Mouse (Mus musculus) adrenal gland, adult 2 months (tissue): ENCODE results near the gene Lmbr1. TPM values are rescaled to one million over a fixed set of nuclear protein-coding genes. Genes with fewer than 3 reads are reported as not detected.

Source experiments
- DNase-seq: peaks from one replicate; pipeline ENCODE4 v3.0.0; 2021
- microRNA-seq, 2 experiments: library from miRNA; unstranded; fragments of <30 nt; microRNA quantifications; one replicate each; pipeline ENCODE4 v1.2.0; 2021
- polyA plus RNA-seq: library from polyadenylated mRNA; depleted of rRNA; stranded (reverse); fragments of >200 nt; gene quantifications from 2 replicates; pipeline ENCODE4 v1.2.3, GENCODE M21; 2012; rRNA removed
- total RNA-seq, 2 experiments: library from RNA; stranded (reverse); gene quantifications; 2 replicates each; pipeline ENCODE4 v1.2.3; 2021

Lmbr1 gene
- total and polyA plus RNA-seq, 3 experiments = 2.3 to 12.0 (median 10.2) TPM

DNA sequence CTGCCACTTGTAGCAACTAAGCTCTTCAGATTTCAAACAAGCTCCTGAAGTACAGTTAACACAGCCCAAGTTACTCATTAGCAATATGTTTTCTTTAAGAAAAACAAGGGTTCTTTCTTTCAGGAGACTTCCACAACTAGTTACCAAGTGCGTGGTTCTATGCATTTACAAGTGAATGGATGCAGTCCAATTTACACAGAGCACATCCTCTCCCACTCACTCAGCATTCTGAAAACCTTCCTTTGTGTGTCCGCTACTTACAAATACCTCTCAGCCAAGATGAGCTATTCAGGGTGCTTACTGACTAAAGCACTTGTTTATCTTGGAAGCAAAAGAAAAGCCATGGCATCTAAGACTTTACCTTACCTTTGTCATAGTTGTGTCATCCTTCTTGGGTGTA, 124.3 kb downstream of the Lmbr1 start:
- no peak for DNase-seq

GRCm38 (mm10) chr5:29251496-29251873, 126.7 kb downstream of the Lmbr1 start:
- DNase-seq = no peak

DNA sequence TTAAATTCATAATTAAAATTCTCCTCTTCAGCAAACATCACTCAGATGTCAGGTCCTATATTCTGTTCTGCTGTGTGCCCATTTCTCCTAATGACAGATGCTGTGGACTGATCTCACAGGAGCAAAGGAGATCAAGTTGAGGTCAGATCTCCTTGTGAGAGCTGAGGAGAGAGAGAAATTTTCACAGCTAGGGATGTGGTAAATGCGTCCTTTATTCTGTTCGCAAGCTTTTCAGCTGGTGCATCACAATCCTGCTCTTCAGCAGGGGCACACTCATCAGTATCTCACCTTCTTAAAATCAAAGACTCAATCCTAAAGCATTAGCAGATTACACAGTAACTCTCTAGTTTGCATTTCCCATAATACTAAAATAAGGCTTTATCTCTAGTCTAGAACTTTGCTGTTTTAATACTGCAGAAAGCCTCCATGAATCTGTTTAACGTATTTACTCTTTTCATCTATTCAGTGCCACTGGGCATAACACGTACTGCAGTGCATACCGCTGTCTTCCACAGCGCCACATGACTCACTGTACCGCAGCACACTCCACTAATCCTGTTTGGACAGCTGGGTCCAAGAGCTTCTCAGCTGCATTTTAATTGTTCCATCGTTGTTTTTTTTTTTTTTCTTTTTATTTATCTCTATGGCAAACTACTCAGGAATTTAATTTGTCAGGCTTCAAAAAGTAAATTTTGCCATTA, 127.2 kb downstream of the Lmbr1 start:
- DNase-seq = no peak

- DNase-seq = no peak
Observed at GRCm38 (mm10) chr5:29244769-29245168, 133.4 kb downstream of the Lmbr1 start.

GRCm38 (mm10) chr5:29238379-29238778, 139.8 kb downstream of the Lmbr1 start:
- DNase-seq = no peak

DNA sequence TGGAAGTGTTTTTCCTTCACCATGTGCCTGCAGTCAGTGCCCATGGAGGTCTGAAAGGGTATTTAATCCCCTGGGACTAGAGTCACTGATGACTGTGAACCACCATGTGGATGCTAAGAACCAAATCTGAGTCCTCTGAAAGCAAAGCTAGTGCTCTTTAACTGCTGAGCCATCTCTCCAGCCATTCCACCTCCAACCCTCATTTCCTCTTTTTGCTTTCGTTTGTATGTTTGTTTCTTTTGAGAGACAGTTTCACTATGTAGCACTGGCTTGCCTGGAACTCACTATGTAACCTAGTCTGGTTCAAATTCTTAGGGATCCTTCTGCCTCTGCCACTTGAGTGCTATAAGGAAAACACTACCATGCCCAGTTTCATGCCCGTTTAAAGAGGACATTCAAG, 147.7 kb downstream of the Lmbr1 start:
- no peak for DNase-seq

DNA sequence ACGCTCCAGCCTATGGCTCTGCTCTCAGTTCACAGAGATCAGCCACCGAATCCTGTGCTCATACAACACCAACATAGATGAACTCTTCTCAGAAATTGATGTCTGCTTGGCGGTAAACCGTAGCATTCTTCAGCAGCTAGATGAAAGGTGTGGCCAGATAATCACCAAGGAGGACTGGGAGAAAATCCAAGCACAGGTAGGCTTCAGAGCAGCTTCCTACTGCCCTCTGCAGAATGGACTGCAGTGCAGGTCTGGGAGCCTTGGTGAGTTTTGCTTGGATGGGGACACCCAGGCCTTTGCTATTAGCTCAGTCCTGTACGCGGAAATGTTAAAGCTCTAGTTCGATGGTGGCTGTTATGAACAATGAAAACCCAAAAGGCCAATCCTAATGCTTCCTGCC, 154.1 kb downstream of the Lmbr1 start:
- DNase-seq = no peak

DNA sequence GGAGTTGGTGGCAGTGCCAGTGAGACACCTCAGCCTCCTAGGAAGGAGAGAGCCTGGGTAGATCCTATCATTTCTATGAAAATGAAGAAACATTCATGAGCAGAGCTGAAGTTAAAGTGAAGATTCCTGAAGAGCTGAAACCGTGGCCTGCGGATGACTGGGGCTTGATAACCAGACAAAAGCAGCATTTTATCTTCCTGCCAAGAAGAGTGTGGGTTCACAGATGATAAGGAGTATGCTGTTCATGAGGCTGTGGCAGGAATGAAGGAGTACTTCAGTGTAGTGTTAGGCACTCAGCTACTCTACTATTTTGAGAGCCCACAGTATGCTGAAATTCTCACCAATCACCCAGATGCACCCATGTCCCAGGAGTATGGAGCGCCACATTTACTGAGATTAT, 160.2 kb downstream of the Lmbr1 start:
- no peak for DNase-seq

DNA sequence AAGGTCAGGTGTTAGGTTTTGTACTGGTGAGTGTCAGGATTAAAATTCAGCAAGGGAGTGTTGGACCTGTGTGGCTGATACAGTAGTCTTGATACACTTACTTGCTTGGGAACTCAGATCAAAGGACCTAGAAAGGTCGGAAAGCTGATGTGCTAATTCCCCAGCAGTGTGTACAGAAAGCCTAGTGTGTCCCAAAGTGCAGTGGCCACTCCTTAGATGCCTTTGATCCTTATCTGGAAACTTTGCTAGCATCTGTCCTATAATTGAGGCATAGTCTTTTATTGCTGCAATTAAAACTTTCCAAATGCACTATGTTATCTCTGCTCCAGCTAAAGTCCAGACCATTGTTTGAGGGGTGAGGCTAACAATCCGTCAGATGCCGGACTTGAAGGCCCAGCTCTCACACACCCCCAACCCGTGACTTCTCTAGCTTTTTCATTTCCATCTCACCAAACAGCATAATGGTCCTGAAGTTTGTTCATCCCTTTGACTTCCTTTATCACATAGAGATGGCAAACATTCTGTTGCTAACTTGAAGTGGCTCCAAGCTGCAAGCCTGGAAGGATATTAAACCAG, 166.1 kb downstream of the Lmbr1 start:
- no peak for DNase-seq

- no peak for DNase-seq
Observed at GRCm38 (mm10) chr5:29205690-29206089, 172.5 kb downstream of the Lmbr1 start.

DNA sequence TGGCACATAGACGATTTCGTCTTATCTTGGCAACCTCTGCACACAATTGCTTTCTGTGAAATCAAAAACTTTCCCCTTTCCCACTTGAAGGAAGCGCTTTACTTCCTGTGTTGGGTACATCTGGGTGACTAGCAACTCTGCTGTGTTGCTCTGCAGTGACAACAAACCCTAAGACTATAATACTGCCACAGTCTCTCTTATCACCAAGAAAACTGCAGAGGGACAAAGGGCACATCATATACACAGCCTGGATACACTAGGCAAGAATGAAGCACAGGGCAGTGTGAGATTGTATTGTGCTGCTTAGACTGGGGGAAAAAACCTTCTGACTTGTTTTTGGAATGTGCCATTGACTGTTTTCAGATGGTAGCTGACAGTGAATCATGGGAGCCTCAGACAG, 178.3 kb downstream of the Lmbr1 start:
- no peak for DNase-seq

- no peak for DNase-seq
Observed at GRCm38 (mm10) chr5:29198960-29199488, 179.2 kb downstream of the Lmbr1 start.

DNA sequence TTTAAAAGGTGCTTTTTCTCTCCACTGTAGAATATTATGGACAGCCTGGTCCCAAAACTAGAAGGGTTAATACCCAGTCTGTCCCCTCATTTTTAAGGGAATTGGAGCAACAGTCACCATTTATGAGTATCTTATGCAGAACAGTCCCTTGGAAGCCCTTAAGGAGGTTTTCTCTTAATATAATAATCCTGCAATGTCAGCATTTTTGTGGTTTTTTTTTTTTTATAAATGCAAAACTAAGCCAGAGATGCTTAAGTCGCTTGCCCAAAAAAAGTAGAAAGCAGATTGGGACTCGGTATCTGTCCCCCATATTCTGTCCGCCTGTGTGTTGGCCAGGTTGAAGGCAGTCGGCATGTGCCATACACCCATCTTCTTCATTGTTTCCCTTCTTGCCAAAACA, 181.0 kb downstream of the Lmbr1 start:
- no peak for DNase-seq

GRCm38 (mm10) chr5:29196264-29196658, 181.9 kb downstream of the Lmbr1 start:
- no peak for DNase-seq

GRCm38 (mm10) chr5:29195570-29196263, 182.5 kb downstream of the Lmbr1 start, which contains the start of gene Rnf32:
Rnf32 (plus strand) TSS chr5:29195992.
- DNase-seq = peak; percentile 92

GRCm38 (mm10) chr5:29195231-29195569, 183.0 kb downstream of the Lmbr1 start:
- no peak for DNase-seq

DNA sequence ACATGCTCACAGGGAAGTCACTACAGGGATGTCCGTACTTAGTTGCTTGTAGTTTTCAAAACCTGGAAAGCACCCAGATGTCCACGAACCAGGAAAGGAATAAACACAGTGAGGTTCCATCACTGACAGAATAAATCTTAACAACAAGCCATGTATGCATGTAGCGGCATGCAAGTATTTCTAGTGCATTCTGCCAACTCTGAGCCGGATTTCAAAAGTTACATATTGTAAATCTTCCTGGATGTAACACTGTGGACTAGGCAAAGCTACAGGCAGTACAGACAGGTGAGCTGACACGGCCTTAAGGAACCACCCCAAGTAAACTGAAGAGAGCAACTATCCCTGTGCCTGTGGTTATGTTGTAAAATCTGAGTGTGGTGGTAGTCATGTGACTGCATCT, 191.4 kb downstream of the Lmbr1 start:
- no peak for DNase-seq

Small RNA genes within 50 kb of the gene (microRNA-seq; reads per million reads assigned to microRNA genes)
- 0 reads per million in 2 experiments for gene Gm23801

Other genes starting within 250 kb of the Lmbr1 start
- gene Rnf32, start 182.4 kb downstream of the Lmbr1 start, total RNA-seq = 1 to 10 TPM; 4.7 to 5.4 TPM
- 1.6 and 2.2 TPM in 2 replicates for gene Rnf32, start 182.4 kb downstream of the Lmbr1 start, polyA plus RNA-seq
- 10 to 100 TPM; 25.9 to 34.9 TPM for gene Nom1, start 56.3 kb upstream of the Lmbr1 start, total RNA-seq
- 2.7 and 2.8 TPM in 2 replicates for gene Nom1, start 56.3 kb upstream of the Lmbr1 start, polyA plus RNA-seq
- not detected for gene Mnx1, start 100.1 kb upstream of the Lmbr1 start, total RNA-seq
- gene Mnx1, start 100.1 kb upstream of the Lmbr1 start, polyA plus RNA-seq = not detected in 2 replicates
- gene Ube3c, start 190.9 kb upstream of the Lmbr1 start, total RNA-seq = 10 to 100 TPM; 51.3 to 52.2 TPM
- 7.4 and 9.3 TPM in 2 replicates for gene Ube3c, start 190.9 kb upstream of the Lmbr1 start, polyA plus RNA-seq